18 mouse cellular contexts compared by ENCODE assay signal in genomic region chr5:147898968-147899549, GRCm38 (mm10). TPM values are rescaled to one million over a fixed set of nuclear protein-coding genes. Genes with fewer than 3 reads are reported as not detected.
A peak's percentile ranks its signal among the peaks of the same experiment; 100 is the strongest.
DNase-seq lines count a peak whose midpoint lies in the region; ATAC-seq and TF ChIP-seq lines count a peak whose summit lies in the region.
"Had no signal": no experiment of that assay in that cellular context is flagged by ENCODE, and none has a peak within 500 bp of the region (broad histone marks: within the 10 kb centered on the region; RNA-seq: fewer than 3 reads in every experiment).

No protein-coding gene starts in this region.

- 0 out of 2 replicates have a peak overlapping the region, but pooled peaks have one; percentile 10 for H3K27ac ChIP-seq in spleen, adult 2 months (ENCODE audit: insufficient read depth, low read length)
- H3K27ac ChIP-seq in CH12.LX (ENCODE audit: insufficient read depth, low read depth), result no peak overlapping the region
- no peak overlapping the region for H3K27ac ChIP-seq in hindbrain, embryonic 10.5 days
- H3K27ac ChIP-seq: embryonic facial prominence, embryonic 10.5 days; forebrain, embryonic 13.5 days; heart, embryonic 13.5 days; hindbrain, embryonic 12.5 days; hindbrain, postnatal 0 days had no signal

- no peak overlapping the region for H3K4me3 ChIP-seq in spleen, adult 2 months (ENCODE audit: extremely low read depth, insufficient read depth, insufficient read length)
- H3K4me3 ChIP-seq in CH12.LX (replicated peaks in 1 of 3; ENCODE audit: low read depth in 2 of 3, low read length in 2 of 3, poor library complexity in 1 of 3), result no peak overlapping the region
- H3K4me3 ChIP-seq in hindbrain, embryonic 10.5 days, result no peak overlapping the region
- H3K4me3 ChIP-seq: embryonic facial prominence, embryonic 10.5 days; forebrain, embryonic 13.5 days; heart, embryonic 13.5 days; hindbrain, embryonic 12.5 days had no signal

- DNase-seq in spleen, adult 2 months (ENCODE audit: low read depth in 1 of 2, low spot score in 2 of 2), result peak; percentile 27 to 63
- DNase-seq in spleen, postnatal 10 days (ENCODE audit: low spot score in 2 of 2), result no peak
- peak; percentile 71 for DNase-seq in CH12.LX (ENCODE audit: extremely low read depth)
- peak; percentile 82 for DNase-seq in splenic B cell, adult 2 months (ENCODE audit: low read depth, low spot score)
- DNase-seq in hindbrain, embryonic 10.5 days (ENCODE audit: low spot score), result no peak
- DNase-seq in lung, postnatal 10 days, result no peak
- DNase-seq: adrenal gland, postnatal 10 days; cerebellum, adult 2 months; cerebellum, postnatal 10 days; forebrain, postnatal 0 days; gastrocnemius, postnatal 14 days; heart, postnatal 36 days had no signal

- H3K36me3 ChIP-seq in spleen, adult 2 months (ENCODE audit: control insufficient read depth, insufficient read depth, low read length), result no peaks in the 10 kb centered on the region
- no peaks in the 10 kb centered on the region for H3K36me3 ChIP-seq in CH12.LX (replicated peaks in 1 of 2; ENCODE audit: control insufficient read depth in 1 of 2, insufficient read depth in 1 of 2, low read length in 1 of 2)
- no peaks in the 10 kb centered on the region for H3K36me3 ChIP-seq in splenic B cell, adult 2 months (ENCODE audit: control insufficient read depth, insufficient read depth, low read length, poor library complexity, severe bottlenecking)
- no peaks in the 10 kb centered on the region for H3K36me3 ChIP-seq in hindbrain, embryonic 10.5 days
- H3K36me3 ChIP-seq: embryonic facial prominence, embryonic 10.5 days; heart, embryonic 13.5 days; hindbrain, embryonic 12.5 days had no signal

- ATAC-seq in megakaryocyte, adult 5-6 weeks (ENCODE audit: poor library complexity, severe bottlenecking), result peak; percentile 20; the same call in 1 of the 2 replicates
- ATAC-seq: forebrain, embryonic 13.5 days; forebrain, postnatal 0 days; hindbrain, postnatal 0 days had no signal

- TF ChIP-seq RAD21 in CH12.LX (IDR thresholded peaks at IDR 0.05; ENCODE audit: low read depth, low read length), result no peak; the same call in none of the 2 replicates

- no peak for TF ChIP-seq POLR2A in spleen, adult 2 months (IDR thresholded peaks at IDR 0.05; ENCODE audit: low read depth, low read length)
- TF ChIP-seq POLR2A in CH12.LX (IDR thresholded peaks at IDR 0.05; ENCODE audit: low read depth, low read length), result no peak

- dilution Hi-C loops in CH12.LX (cut with MboI; ENCODE audit: extremely low pct_ligation_motif_present, extremely low pct_unique_long_range_greater_than_20kb, low sequenced_read_pairs), result no loop called here

- TF ChIP-seq EP300 in CH12.LX (IDR thresholded peaks at IDR 0.05; ENCODE audit: low read length), result peak; percentile 83

- 48% methylated on average over 4 of the region's 4 CpGs for WGBS in spleen, adult 2 months
- 59% methylated on average over 4 of the region's 4 CpGs for WGBS in hindbrain, embryonic 10.5 days

- in situ Hi-C loops in CH12.LX (cut with MboI; ENCODE audit: low pct_ligation_motif_present, low pct_unique_long_range_greater_than_20kb, low sequenced_read_pairs), result no loop called here

- peak; percentile 1; the same call in 1 of the 2 replicates for TF ChIP-seq CTCF in spleen, adult 2 months (IDR thresholded peaks at IDR 0.05; ENCODE audit: extremely low read depth, insufficient read depth, insufficient read length, insufficient replicate concordance)
- peak in 1 of 2 experiments; percentile 33; a peak in 2 of 4 replicates for TF ChIP-seq CTCF in CH12.LX (conservative IDR thresholded peaks at IDR 0.05 in 1 of 2, IDR thresholded peaks at IDR 0.05 in 1 of 2; ENCODE audit: low read depth in 2 of 2, low read length in 2 of 2)

- no peak overlapping the region for H3K4me2 ChIP-seq in CH12.LX (ENCODE audit: insufficient read depth, low read depth, poor library complexity, severe bottlenecking)
- H3K4me2 ChIP-seq: forebrain, embryonic 13.5 days; heart, embryonic 13.5 days; hindbrain, embryonic 12.5 days had no signal

- no peak overlapping the region for H3K9ac ChIP-seq in CH12.LX (ENCODE audit: insufficient read depth, low read depth)
- H3K9ac ChIP-seq: forebrain, embryonic 13.5 days; forebrain, postnatal 0 days; heart, embryonic 13.5 days; hindbrain, embryonic 12.5 days had no signal

- H3K4me1 ChIP-seq in spleen, adult 2 months (ENCODE audit: control insufficient read depth, insufficient read depth, insufficient read length), result peaks cover 11% of the 10 kb centered on the region; the same call in 1 of the 2 replicates
- peaks cover 15 to 41% of the 10 kb centered on the region in 2 experiments for H3K4me1 ChIP-seq in CH12.LX (ENCODE audit: control insufficient read depth in 1 of 2, insufficient read depth in 2 of 2)
- H3K4me1 ChIP-seq in hindbrain, embryonic 10.5 days (replicated peaks), result peaks cover 10% of the 10 kb centered on the region

- H3K9me3 ChIP-seq in CH12.LX (replicated peaks; ENCODE audit: low read length), result no peaks in the 10 kb centered on the region
- H3K9me3 ChIP-seq in hindbrain, embryonic 10.5 days, result no peaks in the 10 kb centered on the region
- H3K9me3 ChIP-seq: embryonic facial prominence, embryonic 10.5 days; forebrain, embryonic 13.5 days; heart, embryonic 13.5 days; hindbrain, embryonic 12.5 days had no signal

- H3K79me2 ChIP-seq in CH12.LX (replicated peaks; ENCODE audit: control insufficient read depth, extremely low read depth, insufficient read depth, poor library complexity, severe bottlenecking), result no peaks in the 10 kb centered on the region

- H3K27me3 ChIP-seq in spleen, adult 2 months (ENCODE audit: control insufficient read depth, insufficient read depth, low read length), result no peaks in the 10 kb centered on the region
- H3K27me3 ChIP-seq in CH12.LX (replicated peaks), result no peaks in the 10 kb centered on the region
- no peaks in the 10 kb centered on the region for H3K27me3 ChIP-seq in splenic B cell, adult 2 months (ENCODE audit: control insufficient read depth, insufficient read depth, low read length, poor library complexity, severe bottlenecking)
- peaks cover 9% of the 10 kb centered on the region for H3K27me3 ChIP-seq in hindbrain, embryonic 10.5 days (ENCODE audit: insufficient read depth, poor library complexity, severe bottlenecking)

TF ChIP-seq in CH12.LX, 34 proteins besides CTCF, POLR2A, EP300 and RAD21:
- TF ChIP-seq IRF4 (IDR thresholded peaks at IDR 0.05; ENCODE audit: low read depth, low read length), result peak; percentile 86
- TF ChIP-seq ZMIZ1 (IDR thresholded peaks at IDR 0.05; ENCODE audit: low read depth, low read length), result no peak
- TF ChIP-seq SMC3 (IDR thresholded peaks at IDR 0.05; ENCODE audit: low read depth, low read length), result no peak
- peak; percentile 35; the same call in 1 of the 2 replicates for TF ChIP-seq MEF2A (IDR thresholded peaks at IDR 0.05; ENCODE audit: borderline replicate concordance, low read depth, low read length)
- 0 out of 2 replicates have a peak, but pooled peaks have one; percentile 40 for TF ChIP-seq MAX (IDR thresholded peaks at IDR 0.05; ENCODE audit: low read length)
- TF ChIP-seq TBP (conservative IDR thresholded peaks at IDR 0.05; ENCODE audit: low read depth, low read length), result 0 out of 2 replicates have a peak, but pooled peaks have one; percentile 65
- TF ChIP-seq ELF1 (IDR thresholded peaks at IDR 0.05; ENCODE audit: low read depth, low read length), result peak; percentile 39; the same call in 1 of the 2 replicates
- peak; percentile 10; the same call in 1 of the 2 replicates for TF ChIP-seq BHLHE40 (IDR thresholded peaks at IDR 0.05; ENCODE audit: low read depth, low read length)
- 0 out of 2 replicates have a peak, but pooled peaks have one; percentile 13 for TF ChIP-seq MYC (IDR thresholded peaks at IDR 0.05; ENCODE audit: low read depth, low read length)

RNA-seq across cellular contexts. Expression of gene Slc46a3, which starts 4.4 kb away (rescaled TPM):
- polyA plus RNA-seq in spleen, adult 2 months (2012; rRNA removed), result 98.0 and 117 TPM in 2 replicates
- total RNA-seq in CH12.LX (2012; rRNA removed) (5.1 and 6.6 TPM in 2 replicates), CH12.LX (2014; rRNA removed) (3.5 and 4.8 TPM in 2 replicates)
- 4.4 and 6.5 TPM in 2 replicates for polyA plus RNA-seq in CH12.LX (2012; ENCODE audit: insufficient read length, low read depth)
- 33.8 and 37.5 TPM in 2 replicates for total RNA-seq in megakaryocyte, adult 5-6 weeks (2015)
- 21.2 and 23.3 TPM in 2 replicates for total RNA-seq in megakaryocyte, adult 5-6 weeks (2017)
- polyA plus RNA-seq in hindbrain, embryonic 10.5 days (2016; fragmentation: Nextera tagmentation; extraction: Ambion mirVana), result 3.0 and 3.9 TPM in 2 replicates

RNA-seq across cellular contexts. Expression of gene Pomp, which starts 38.8 kb away (rescaled TPM):
- polyA plus RNA-seq in spleen, adult 2 months (2012; rRNA removed), result 21.5 and 22.8 TPM in 2 replicates
- total RNA-seq in CH12.LX (2012; rRNA removed), result 164 and 227 TPM in 2 replicates
- total RNA-seq in CH12.LX (2014; rRNA removed), result 615 and 618 TPM in 2 replicates
- 238 and 303 TPM in 2 replicates for polyA plus RNA-seq in CH12.LX (2012; ENCODE audit: insufficient read length, low read depth)
- 253 and 319 TPM in 2 replicates for total RNA-seq in megakaryocyte, adult 5-6 weeks (2015)
- 198 and 242 TPM in 2 replicates for total RNA-seq in megakaryocyte, adult 5-6 weeks (2017)
- 499 and 521 TPM in 2 replicates for polyA plus RNA-seq in hindbrain, embryonic 10.5 days (2016; fragmentation: Nextera tagmentation; extraction: Ambion mirVana)

RNA-seq across cellular contexts. Expression of gene Mtus2, which starts 58.1 kb away (rescaled TPM):
- polyA plus RNA-seq in spleen, adult 2 months (2012; rRNA removed), result 2.3 TPM in 2 replicates
- total RNA-seq in CH12.LX (2012; rRNA removed), result 0.13 TPM in 2 replicates
- 0.03 TPM in 1 of 2 replicates, not detected in the other for total RNA-seq in CH12.LX (2014; rRNA removed)
- polyA plus RNA-seq in CH12.LX (2012; ENCODE audit: insufficient read length, low read depth), result 0.29 TPM in 1 of 2 replicates, not detected in the other
- 0.78 and 1.6 TPM in 2 replicates for total RNA-seq in megakaryocyte, adult 5-6 weeks (2015)
- total RNA-seq in megakaryocyte, adult 5-6 weeks (2017), result 0.04 and 1.1 TPM in 2 replicates
- 4.5 and 15.0 TPM in 2 replicates for polyA plus RNA-seq in hindbrain, embryonic 10.5 days (2016; fragmentation: Nextera tagmentation; extraction: Ambion mirVana)

Comparison
In these comparisons a context has a peak if more than half of its experiments do, and no peak if none do; other contexts are left out.
1. DNase-seq: peak in spleen, adult 2 months (2 of 2), CH12.LX (single experiment) and splenic B cell, adult 2 months (single experiment); none in spleen, postnatal 10 days (0 of 2), hindbrain, embryonic 10.5 days (single experiment) and lung, postnatal 10 days (single experiment).
2. RNA of gene Slc46a3, which starts 4.4 kb away (polyA plus RNA-seq): 98.0 to 117 TPM in spleen, adult 2 months; 4.4 to 6.5 TPM in CH12.LX and 3.0 to 3.9 TPM in hindbrain, embryonic 10.5 days; every median in the first group is over 10 times any median in the second.
3. RNA of gene Pomp, which starts 38.8 kb away (polyA plus RNA-seq): 499 to 521 TPM in hindbrain, embryonic 10.5 days and 238 to 303 TPM in CH12.LX; 21.5 to 22.8 TPM in spleen, adult 2 months; every median in the first group is over 10 times any median in the second.